Mouse (Mus musculus) forebrain, postnatal 0 days (tissue): ENCODE measurements at regions not wholly inside any gene's neighbourhood (a gene's known extent, or its start where the extent isn't known, plus 50 kb on each side); places are given as distances from the start of the nearest gene placed in this dataset.
A peak's percentile ranks its signal among the peaks of the same experiment; 100 is the strongest.
"Not testable (repeated sequence)": the region's sequence is repeated elsewhere in the genome, so short reads cannot be mapped to it uniquely, and the experiment has no call there.

Experiments used
- ATAC-seq: fragments of 200-750 bp; cut with Nextera tagmentation; 2 replicates; pipeline ENCODE4 v1.8.0; 2017; ENCODE audit warnings: mild to moderate bottlenecking, moderate library complexity
- DNase-seq: peaks from one replicate; pipeline ENCODE4 v3.0.0-alpha.2; 2015
- H3K27ac ChIP-seq: fragments of 300-500 bp; sonication (generic); 2 replicates; pipeline ENCODE4 v1.5.1; 2014; ENCODE audit warnings: low read depth, mild to moderate bottlenecking, antibody characterized with exemption, low read length, moderate library complexity, mixed read lengths
- H3K27me3 ChIP-seq: fragments of 300-500 bp; sonication (generic); 2 replicates; pipeline ENCODE4 v1.6.1; 2014; ENCODE audit warnings: mild to moderate bottlenecking, low read length, mixed read lengths; ENCODE audit not compliant: insufficient read depth
- H3K36me3 ChIP-seq: fragments of 300-500 bp; sonication (generic); 2 replicates; pipeline ENCODE4 v1.6.1; 2014; ENCODE audit warnings: mild to moderate bottlenecking, moderate library complexity; ENCODE audit not compliant: insufficient read depth
- H3K4me1 ChIP-seq: fragments of 300-500 bp; sonication (generic); 2 replicates; pipeline ENCODE4 v1.6.1; 2014; ENCODE audit warnings: antibody characterized with exemption; ENCODE audit not compliant: insufficient read depth
- H3K4me2 ChIP-seq: fragments of 300-500 bp; sonication (generic); 2 replicates; pipeline ENCODE4 v1.6.1; 2014; ENCODE audit warnings: low read depth, mild to moderate bottlenecking, moderate library complexity
- H3K4me3 ChIP-seq: fragments of 300-500 bp; sonication (generic); 2 replicates; pipeline ENCODE4 v1.5.1; 2014; ENCODE audit warnings: low read depth, low read length, mixed read lengths
- H3K9ac ChIP-seq: fragments of 300-500 bp; sonication (generic); 2 replicates; pipeline ENCODE4 v1.6.1; 2014; ENCODE audit warnings: mild to moderate bottlenecking
- H3K9me3 ChIP-seq: fragments of 300-500 bp; sonication (generic); 2 replicates; pipeline ENCODE4 v1.6.1; 2016; ENCODE audit warnings: low read length
- CTCF ChIP-seq: sonication (generic); IDR thresholded peaks from 2 replicates; pipeline ENCODE4 v1.5.1; 2016; ENCODE audit warnings: antibody characterized with exemption, control low read depth, low read depth
- WGBS: fragments of 180-500 bp; shearing (Covaris S2); extraction: QIAGEN DNeasy Blood & Tissue Kit; methylation state at CpG from one replicate; pipeline ENCODE4 v1.1.7; 2014; 5-methylcytosine and 5-hydroxymethylcytosine counted together

DNA sequence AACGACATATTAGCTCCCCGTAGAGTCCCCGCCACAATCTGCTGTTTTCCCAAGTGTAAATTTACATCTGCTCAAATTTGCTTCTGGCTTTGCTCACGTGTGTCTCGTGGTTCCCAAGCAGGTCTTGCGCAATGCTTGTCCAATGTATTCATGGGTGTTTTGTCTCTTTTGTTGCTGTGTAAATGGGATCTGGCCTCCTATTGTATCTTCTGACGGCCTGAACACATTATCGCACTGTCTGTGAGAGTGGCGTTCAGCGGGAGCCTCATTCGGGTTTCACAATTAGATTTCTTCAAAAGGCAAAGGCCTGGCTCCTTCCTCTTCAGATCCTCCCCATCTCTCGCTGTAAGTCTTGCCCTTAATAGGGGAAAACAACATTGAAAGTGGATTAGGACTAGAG is 274.5 kb downstream of the Fam19a5 start:
- Histone ChIP-seq H3K4me1 (no peaks in the 10 kb centered on the region), H3K9ac (no peak overlapping the region), H3K4me3 (no peak overlapping the region), H3K36me3 (no peaks in the 10 kb centered on the region), H3K27me3 (no peaks in the 10 kb centered on the region), H3K27ac (no peak overlapping the region), H3K4me2 (no peak overlapping the region), H3K9me3 (no peaks in the 10 kb centered on the region)
- DNase-seq = peak; percentile 20
- WGBS = 13% methylated on average over 12 of the region's 12 CpGs
- peak; percentile 25; the same call in 1 of the 2 replicates for ATAC-seq
- TF ChIP-seq CTCF = no peak

DNA sequence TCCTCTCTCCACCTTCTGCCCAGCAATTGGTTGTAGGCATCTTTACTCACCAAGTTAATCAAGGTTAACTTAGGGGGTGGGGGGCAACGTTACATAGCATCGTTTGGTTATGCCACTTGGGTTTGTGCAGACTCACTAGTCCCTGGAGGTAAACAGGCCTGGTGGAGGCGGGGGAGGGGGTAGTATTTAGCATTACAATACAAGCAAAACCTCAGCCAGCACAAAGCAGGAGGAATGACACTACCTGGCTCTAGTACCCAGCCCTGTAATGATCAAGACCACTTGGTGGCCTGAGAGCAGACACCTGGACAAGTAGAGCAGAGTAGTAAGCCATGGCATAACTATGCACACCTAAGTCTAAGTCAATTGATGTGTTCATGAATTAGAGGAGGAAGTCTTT is 298.0 kb downstream of the Fam19a5 start:
- Histone ChIP-seq H3K27ac (no peak overlapping the region), H3K9ac (no peak overlapping the region), H3K9me3 (no peaks in the 10 kb centered on the region), H3K36me3 (no peaks in the 10 kb centered on the region), H3K4me1 (no peaks in the 10 kb centered on the region), H3K4me3 (no peak overlapping the region), H3K27me3 (no peaks in the 10 kb centered on the region), H3K4me2 (no peak overlapping the region)
- ATAC-seq (no peak), DNase-seq (no peak)
- WGBS = 48% methylated on average over 3 of the region's 3 CpGs
- no peak for TF ChIP-seq CTCF

DNA sequence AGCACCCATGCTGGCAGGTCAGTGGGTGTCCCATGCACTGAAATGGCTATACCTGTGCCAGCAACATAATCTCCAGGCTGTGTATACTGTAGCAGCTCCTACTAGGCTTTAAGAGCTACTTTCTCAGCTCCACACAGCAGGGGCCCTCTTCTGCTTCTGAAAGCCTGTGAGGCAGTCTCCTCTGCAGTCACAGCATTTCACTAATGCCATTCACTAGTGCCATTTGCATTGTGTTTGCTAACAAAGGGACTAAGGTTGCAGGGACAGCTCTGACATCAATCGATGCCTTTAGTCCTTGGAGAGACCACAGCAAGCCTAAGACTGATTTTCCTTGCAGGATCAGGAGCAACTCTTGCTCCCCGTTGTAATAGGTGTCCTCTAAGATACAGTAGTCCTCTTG is 315.0 kb downstream of the Fam19a5 start:
- no peak for ATAC-seq
- TF ChIP-seq CTCF = no peak
- Histone ChIP-seq H3K9ac (no peak overlapping the region), H3K4me1 (no peaks in the 10 kb centered on the region), H3K4me3 (no peak overlapping the region), H3K4me2 (no peak overlapping the region), H3K27me3 (no peaks in the 10 kb centered on the region), H3K27ac (no peak overlapping the region), H3K9me3 (no peaks in the 10 kb centered on the region), H3K36me3 (no peaks in the 10 kb centered on the region)
- WGBS = 8% methylated on average over 2 of the region's 2 CpGs
- DNase-seq = no peak

DNA sequence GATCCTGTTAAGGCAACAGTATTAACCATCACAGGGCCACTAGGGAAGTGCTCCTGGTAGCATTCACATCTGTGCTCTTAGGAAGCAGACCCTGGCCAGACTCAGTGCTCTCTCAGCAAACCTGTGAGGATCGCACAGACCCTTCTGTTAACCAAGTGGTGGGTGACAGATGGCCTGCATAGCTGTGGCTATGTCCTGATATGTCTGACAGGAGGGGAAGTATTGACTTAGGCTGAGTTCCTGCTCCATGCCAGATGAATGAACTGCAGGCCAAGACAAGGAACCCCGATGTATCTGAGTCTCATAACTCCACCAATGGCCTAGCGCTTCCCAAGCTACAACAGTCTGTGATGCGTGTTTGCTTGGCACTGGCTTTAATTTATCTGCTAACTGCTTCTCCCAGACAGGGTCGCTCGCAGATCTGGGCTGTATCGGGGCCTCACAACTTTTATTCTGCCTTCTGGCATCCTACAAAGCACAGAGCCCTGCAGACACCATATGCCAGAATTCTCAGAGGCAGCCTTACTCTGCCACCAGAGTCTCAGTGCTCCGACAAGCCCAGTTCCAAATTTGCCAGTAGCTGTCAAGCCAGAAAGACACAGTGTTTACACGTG is 332.3 kb downstream of the Fam19a5 start:
- Histone ChIP-seq H3K4me2 (no peak overlapping the region), H3K4me1 (no peaks in the 10 kb centered on the region), H3K4me3 (no peak overlapping the region), H3K27me3 (no peaks in the 10 kb centered on the region), H3K9ac (no peak overlapping the region), H3K9me3 (no peaks in the 10 kb centered on the region), H3K27ac (no peak overlapping the region), H3K36me3 (no peaks in the 10 kb centered on the region)
- TF ChIP-seq CTCF = no peak
- DNase-seq (peak; percentile 76), ATAC-seq (peak; percentile 95)
- 49% methylated on average over 9 of the region's 9 CpGs for WGBS

DNA sequence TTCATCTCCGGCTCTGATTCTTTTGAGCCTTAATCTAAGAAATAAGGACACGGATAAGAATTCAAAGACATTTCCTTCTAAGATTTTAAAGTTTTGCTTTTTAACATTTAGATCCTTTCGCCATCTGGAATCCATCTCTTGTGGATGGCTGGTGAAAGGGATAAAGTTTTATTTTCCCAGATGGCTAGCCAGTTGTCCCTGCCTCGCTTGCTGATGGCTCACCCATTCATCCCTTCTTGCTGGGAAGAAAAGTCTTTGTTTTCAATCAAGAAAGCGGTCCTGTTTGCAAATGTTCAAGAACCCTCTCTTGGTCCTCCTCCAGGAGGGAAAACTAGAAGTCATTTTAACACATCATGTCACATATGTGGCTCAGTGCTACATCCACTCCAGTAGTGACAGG is 346.8 kb downstream of the Fam19a5 start:
- no peak for TF ChIP-seq CTCF
- no peaks in the 10 kb centered on the region for H3K9me3 ChIP-seq
- 66% methylated on average over 5 of the region's 5 CpGs for WGBS
- H3K4me1 ChIP-seq = no peaks in the 10 kb centered on the region
- ATAC-seq (peak; percentile 53; the same call in 1 of the 2 replicates), DNase-seq (peak; percentile 46)
- no peaks in the 10 kb centered on the region for H3K36me3 ChIP-seq
- H3K4me3 ChIP-seq = no peak overlapping the region
- no peak overlapping the region for H3K27ac ChIP-seq
- no peak overlapping the region for H3K4me2 ChIP-seq
- no peak overlapping the region for H3K9ac ChIP-seq
- no peaks in the 10 kb centered on the region for H3K27me3 ChIP-seq

DNA sequence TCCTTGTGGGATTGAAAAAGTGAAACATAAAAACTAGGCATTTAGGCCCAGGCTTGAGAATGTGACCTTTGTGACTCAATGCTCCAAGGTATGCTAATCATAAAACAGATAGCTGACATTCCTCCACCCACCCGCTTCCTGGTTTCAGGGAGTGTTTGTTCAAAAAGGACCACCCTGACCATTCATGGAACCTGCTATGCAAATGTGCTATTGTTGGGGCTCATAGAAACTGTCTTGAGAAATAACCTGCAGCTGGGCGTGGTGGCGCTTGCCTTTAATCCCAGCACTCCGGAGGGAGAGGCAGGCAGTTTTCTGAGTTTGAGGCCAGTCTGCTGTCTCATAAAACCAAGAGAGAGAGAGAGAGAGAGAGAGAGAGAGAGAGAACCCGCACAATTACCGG is 350.8 kb downstream of the Fam19a5 start:
- not testable (repeated sequence) for H3K9me3 ChIP-seq, ATAC-seq, H3K4me2 ChIP-seq, H3K27me3 ChIP-seq, H3K9ac ChIP-seq, H3K4me1 ChIP-seq, H3K27ac ChIP-seq, H3K4me3 ChIP-seq, DNase-seq, H3K36me3 ChIP-seq
- 90% methylated on average over 6 of the region's 6 CpGs for WGBS

DNA sequence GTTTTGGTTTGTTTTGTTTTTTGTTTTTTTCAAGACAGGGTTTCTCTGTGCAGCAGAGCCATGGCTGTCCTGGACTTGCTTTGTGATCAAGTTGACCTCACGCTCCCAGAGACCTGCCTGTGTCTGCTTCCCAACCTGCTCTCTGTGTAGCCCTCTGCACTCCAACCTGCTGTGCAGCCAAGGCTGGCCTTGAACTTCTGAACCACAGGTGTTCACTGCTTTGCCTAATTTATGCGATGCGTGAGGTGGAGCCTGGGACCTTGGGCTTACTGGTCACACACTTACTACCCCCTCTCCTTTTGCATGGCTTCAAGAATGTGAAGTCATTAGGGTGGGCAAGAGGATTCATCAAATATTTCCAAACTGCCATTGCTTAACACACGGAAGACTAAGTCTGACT is 354.6 kb downstream of the Fam19a5 start:
- ATAC-seq (no peak), DNase-seq (no peak)
- no peak for TF ChIP-seq CTCF
- no peaks in the 10 kb centered on the region for H3K9me3 ChIP-seq
- H3K27me3 ChIP-seq = no peaks in the 10 kb centered on the region
- no peaks in the 10 kb centered on the region for H3K4me1 ChIP-seq
- H3K36me3 ChIP-seq = no peaks in the 10 kb centered on the region
- no peak overlapping the region for H3K4me3 ChIP-seq
- H3K4me2 ChIP-seq = no peak overlapping the region
- no peak overlapping the region for H3K27ac ChIP-seq
- no peak overlapping the region for H3K9ac ChIP-seq
- WGBS = 86% methylated on average over 4 of the region's 4 CpGs
